ENCODE assay signal across 9 mouse cellular contexts in the genomic region with DNA sequence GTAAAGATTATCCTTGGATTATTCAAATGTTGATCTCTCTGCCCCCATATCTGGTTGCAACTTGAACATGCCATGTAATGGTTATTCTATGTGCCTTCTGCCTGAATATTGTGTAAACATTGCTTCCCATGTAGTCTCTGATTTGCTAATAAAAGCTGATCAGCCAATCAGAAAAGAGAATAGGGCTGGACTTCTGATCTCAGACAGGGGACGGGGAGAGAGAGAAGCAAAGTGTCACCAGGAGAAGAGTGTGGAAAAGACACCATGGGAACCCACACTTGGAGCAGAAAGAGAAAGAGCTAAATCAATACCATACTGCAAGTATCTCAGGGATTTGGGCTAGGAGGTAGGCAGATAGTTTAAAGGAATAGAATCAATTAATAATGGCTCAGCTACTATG. TPM values are rescaled to one million over a fixed set of nuclear protein-coding genes. Genes with fewer than 3 reads are reported as not detected.
DNase-seq lines count a peak whose midpoint lies in the region; ATAC-seq and TF ChIP-seq lines count a peak whose summit lies in the region.
"Had no signal": no experiment of that assay in that cellular context is flagged by ENCODE, and none has a peak within 500 bp of the region (broad histone marks: within the 10 kb centered on the region; RNA-seq: fewer than 3 reads in every experiment).

A gene (plus strand): TSS at position 301 of the 400 bp plus-strand sequence.

- peak within 1 kb of the TSS; percentile 68 for H3K4me2 ChIP-seq in kidney, embryonic 16.5 days (replicated peaks; ENCODE audit: low read depth, low read length)
- H3K4me2 ChIP-seq in embryonic facial prominence, embryonic 14.5 days (ENCODE audit: low read depth, low read length): peak within 1 kb of the TSS; percentile 52
- H3K4me2 ChIP-seq in hindbrain, postnatal 0 days (ENCODE audit: low read depth, low read length): peak within 1 kb of the TSS; percentile 69
- peak within 1 kb of the TSS; percentile 66 for H3K4me2 ChIP-seq in midbrain, postnatal 0 days (ENCODE audit: low read depth, low read length, poor library complexity, severe bottlenecking)

- H3K9ac ChIP-seq in kidney, embryonic 16.5 days (replicated peaks; ENCODE audit: low read length): peak within 1 kb of the TSS; percentile 87
- H3K9ac ChIP-seq in embryonic facial prominence, embryonic 14.5 days (ENCODE audit: low read depth, low read length): peak within 1 kb of the TSS; percentile 80
- peak within 1 kb of the TSS; percentile 71 for H3K9ac ChIP-seq in hindbrain, postnatal 0 days (replicated peaks; ENCODE audit: low read length)
- peak within 1 kb of the TSS; percentile 77 for H3K9ac ChIP-seq in midbrain, postnatal 0 days (replicated peaks; ENCODE audit: low read length, poor library complexity, severe bottlenecking)

- peak within 1 kb of the TSS; percentile 76 for H3K4me3 ChIP-seq in kidney, embryonic 16.5 days (ENCODE audit: low read length)
- peak within 1 kb of the TSS; percentile 55 for H3K4me3 ChIP-seq in embryonic facial prominence, embryonic 14.5 days (ENCODE audit: low read depth, low read length)
- H3K4me3 ChIP-seq in hindbrain, postnatal 0 days (ENCODE audit: low read length): peak within 1 kb of the TSS; percentile 67
- H3K4me3 ChIP-seq in midbrain, postnatal 0 days (ENCODE audit: low read depth, low read length): peak within 1 kb of the TSS; percentile 67

- no peak for DNase-seq in kidney, postnatal 14 days
- DNase-seq in embryonic facial prominence, embryonic 14.5 days (ENCODE audit: low spot score): no peak
- DNase-seq in hindbrain, postnatal 0 days (ENCODE audit: low spot score): no peak
- no peak for DNase-seq in midbrain, postnatal 0 days (ENCODE audit: low spot score)
- no peak for DNase-seq in gastrocnemius, postnatal 14 days
- no peak for DNase-seq in ovary, postnatal 10 days (ENCODE audit: low spot score)
- DNase-seq in cerebellum, postnatal 4 days (ENCODE audit: low spot score in 2 of 2): no peak

- no peaks in the 10 kb centered on the region for H3K9me3 ChIP-seq in kidney, embryonic 16.5 days (ENCODE audit: low read length)
- H3K9me3 ChIP-seq in embryonic facial prominence, embryonic 14.5 days (ENCODE audit: control insufficient read depth, low read length): no peaks in the 10 kb centered on the region
- H3K9me3 ChIP-seq in hindbrain, postnatal 0 days (ENCODE audit: low read length): no peaks in the 10 kb centered on the region
- no peaks in the 10 kb centered on the region for H3K9me3 ChIP-seq in midbrain, postnatal 0 days (ENCODE audit: low read length)

- H3K4me1 ChIP-seq in kidney, embryonic 16.5 days (ENCODE audit: insufficient read depth, low read length): peaks cover 3% of the 10 kb centered on the region; the same call in 1 of the 2 replicates
- no peaks in the 10 kb centered on the region for H3K4me1 ChIP-seq in embryonic facial prominence, embryonic 14.5 days (ENCODE audit: control insufficient read depth, insufficient read depth, low read length)
- no peaks in the 10 kb centered on the region for H3K4me1 ChIP-seq in hindbrain, postnatal 0 days (ENCODE audit: insufficient read depth, low read length)
- no peaks in the 10 kb centered on the region for H3K4me1 ChIP-seq in midbrain, postnatal 0 days (ENCODE audit: insufficient read depth, low read length)

- H3K36me3 ChIP-seq in kidney, embryonic 16.5 days (ENCODE audit: insufficient read depth, low read length): no peaks in the 10 kb centered on the region
- no peaks in the 10 kb centered on the region for H3K36me3 ChIP-seq in embryonic facial prominence, embryonic 14.5 days (ENCODE audit: control insufficient read depth, insufficient read depth, low read length)
- H3K36me3 ChIP-seq in hindbrain, postnatal 0 days (ENCODE audit: insufficient read depth, low read length): no peaks in the 10 kb centered on the region
- no peaks in the 10 kb centered on the region for H3K36me3 ChIP-seq in midbrain, postnatal 0 days (ENCODE audit: insufficient read depth, low read length)

- peak within 1 kb of the TSS; percentile 92 for H3K27ac ChIP-seq in kidney, embryonic 16.5 days (ENCODE audit: low read length)
- peak within 1 kb of the TSS; percentile 86 for H3K27ac ChIP-seq in embryonic facial prominence, embryonic 14.5 days (replicated peaks; ENCODE audit: low read depth, low read length)
- peak within 1 kb of the TSS; percentile 93 for H3K27ac ChIP-seq in hindbrain, postnatal 0 days
- peak within 1 kb of the TSS; percentile 83 for H3K27ac ChIP-seq in midbrain, postnatal 0 days (ENCODE audit: low read depth, low read length)

- TF ChIP-seq CTCF in hindbrain, postnatal 0 days (IDR thresholded peaks at IDR 0.05; ENCODE audit: low read depth): no peak
- TF ChIP-seq CTCF in midbrain, postnatal 0 days (IDR thresholded peaks at IDR 0.05): no peak

- no peak for ATAC-seq in kidney, embryonic 16.5 days (ENCODE audit: low FRiP score, low TSS enrichment)
- peak; percentile 23 for ATAC-seq in embryonic facial prominence, embryonic 14.5 days (ENCODE audit: low read depth)
- no peak; the same call in 1 of the 2 replicates for ATAC-seq in hindbrain, postnatal 0 days
- ATAC-seq in midbrain, postnatal 0 days (ENCODE audit: low FRiP score): no peak; the same call in 1 of the 2 replicates

- no peaks in the 10 kb centered on the region for H3K27me3 ChIP-seq in kidney, embryonic 16.5 days (ENCODE audit: insufficient read depth, low read length)
- no peaks in the 10 kb centered on the region for H3K27me3 ChIP-seq in embryonic facial prominence, embryonic 14.5 days (replicated peaks; ENCODE audit: control insufficient read depth, insufficient read depth, low read length)
- no peaks in the 10 kb centered on the region for H3K27me3 ChIP-seq in hindbrain, postnatal 0 days (ENCODE audit: insufficient read depth, low read length)
- H3K27me3 ChIP-seq in midbrain, postnatal 0 days (ENCODE audit: insufficient read depth, low read length): no peaks in the 10 kb centered on the region
- H3K27me3 ChIP-seq: Patski had no signal

- 45% methylated on average over 1 of the region's 1 CpGs for WGBS in kidney, embryonic 16.5 days
- WGBS in embryonic facial prominence, embryonic 14.5 days: 21% methylated on average over 1 of the region's 1 CpGs
- WGBS in hindbrain, postnatal 0 days: 14% methylated on average over 1 of the region's 1 CpGs
- WGBS in midbrain, postnatal 0 days: 12% methylated on average over 1 of the region's 1 CpGs

- intact Hi-C loops in gastrocnemius, postnatal 14 days (cut with DNase I; ENCODE audit: low total_unique reads): loop anchor here (10.0 kb wide), 1 partner anchor 349 kb away; no protein-coding TSS in a partner anchor

RNA-seq across cellular contexts. Expression of the gene that starts here (rescaled TPM):
- 1.4 and 1.8 TPM in 2 replicates for polyA plus RNA-seq in kidney, embryonic 16.5 days (2015; fragmentation: Nextera tagmentation; extraction: Ambion mirVana)
- polyA plus RNA-seq in embryonic facial prominence, embryonic 14.5 days (2014; fragmentation: Nextera tagmentation; extraction: Ambion mirVana): 1.6 and 2.4 TPM in 2 replicates
- total RNA-seq in hindbrain, postnatal 0 days (2014; rRNA removed): 3.1 and 3.9 TPM in 2 replicates
- polyA plus RNA-seq in hindbrain, postnatal 0 days (2015; fragmentation: Nextera tagmentation; extraction: Ambion mirVana): 2.0 TPM in 2 replicates
- 3.6 and 7.3 TPM in 2 replicates for total RNA-seq in midbrain, postnatal 0 days (2014; rRNA removed)
- polyA plus RNA-seq in midbrain, postnatal 0 days (2015; fragmentation: Nextera tagmentation; extraction: Ambion mirVana): 1.3 and 2.8 TPM in 2 replicates
- under 1 TPM; 0.18 to 0.29 TPM for total RNA-seq in gastrocnemius, postnatal 14 days (2021)
